Mouse (Mus musculus) frontal cortex, adult (tissue): ENCODE results near the gene Fam83e.

ENCODE experiments used
- ATAC-seq: cut with Nextera tagmentation; 2 replicates; pipeline ENCODE4 v1.9.2; 2017; ENCODE audit warnings: mild to moderate bottlenecking, moderate library complexity, mixed read lengths; ENCODE audit not compliant: low TSS enrichment

Fam83e gene

GRCm38 (mm10) chr7:45739820-45740219 is 18.8 kb downstream of the Fam83e start:
- no peak for ATAC-seq

- peak; percentile 41; the same call in 1 of the 2 replicates for ATAC-seq
Observed at GRCm38 (mm10) chr7:45741308-45741707, 20.3 kb downstream of the Fam83e start.

GRCm38 (mm10) chr7:45741777-45742176 is 20.8 kb downstream of the Fam83e start:
- ATAC-seq, result peak; percentile 83

- ATAC-seq, result peak; percentile 66
Observed at GRCm38 (mm10) chr7:45742338-45742737, 21.3 kb downstream of the Fam83e start.

DNA sequence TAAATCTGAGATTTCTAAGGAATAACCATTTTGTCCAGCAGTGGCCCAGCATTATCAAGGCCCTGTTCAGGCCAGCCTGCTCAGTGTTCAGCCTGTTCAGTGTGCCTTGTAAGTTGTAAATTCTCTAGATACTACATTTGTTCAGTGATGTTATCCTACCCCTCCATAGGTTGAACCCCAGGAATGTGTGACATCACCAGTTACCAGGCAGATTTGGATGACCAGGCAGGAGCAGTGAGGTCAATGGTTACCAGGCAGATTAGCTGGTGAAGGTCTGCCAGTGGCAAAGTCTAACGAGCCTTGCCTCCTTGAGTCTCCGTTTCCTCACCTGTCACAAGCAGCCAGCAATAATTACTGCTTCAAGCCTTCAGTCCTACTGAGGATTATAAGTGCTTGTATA is 23.4 kb downstream of the Fam83e start:
- peak; percentile 50; the same call in 1 of the 2 replicates for ATAC-seq

- no peak for ATAC-seq
Observed at GRCm38 (mm10) chr7:45746518-45746917, 25.5 kb downstream of the Fam83e start.

- ATAC-seq, result no peak
Observed at GRCm38 (mm10) chr7:45747450-45747849, 26.4 kb downstream of the Fam83e start.

- no peak for ATAC-seq
Observed at GRCm38 (mm10) chr7:45748110-45748509, 27.1 kb downstream of the Fam83e start.

- ATAC-seq, result peak; percentile 62; the same call in 1 of the 2 replicates
Observed at GRCm38 (mm10) chr7:45749401-45749800, 28.4 kb downstream of the Fam83e start.

DNA sequence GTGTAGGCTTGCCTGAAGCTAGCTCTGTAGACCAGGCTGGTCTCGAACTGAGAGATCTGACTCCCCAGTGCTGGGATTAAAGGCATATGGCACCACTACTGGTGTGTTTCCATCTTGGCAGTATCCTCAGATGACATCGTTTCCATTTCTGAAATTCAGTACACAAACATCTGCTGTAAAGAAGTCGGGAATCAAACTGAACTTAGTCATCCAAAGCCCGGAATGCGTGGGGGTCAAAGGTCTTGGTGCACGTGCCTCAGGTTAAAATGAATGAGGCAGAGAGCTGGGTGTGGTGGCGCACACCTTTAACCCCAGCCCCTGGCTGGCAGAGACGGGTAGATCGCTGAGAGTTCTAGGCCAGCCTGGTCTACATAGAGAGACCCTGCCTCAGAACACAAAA is 29.1 kb downstream of the Fam83e start:
- ATAC-seq, result no peak

- no peak for ATAC-seq
Observed at GRCm38 (mm10) chr7:45755703-45756102, 34.7 kb downstream of the Fam83e start.

- no peak for ATAC-seq
Observed at GRCm38 (mm10) chr7:45759400-45759799, 38.4 kb downstream of the Fam83e start.

DNA sequence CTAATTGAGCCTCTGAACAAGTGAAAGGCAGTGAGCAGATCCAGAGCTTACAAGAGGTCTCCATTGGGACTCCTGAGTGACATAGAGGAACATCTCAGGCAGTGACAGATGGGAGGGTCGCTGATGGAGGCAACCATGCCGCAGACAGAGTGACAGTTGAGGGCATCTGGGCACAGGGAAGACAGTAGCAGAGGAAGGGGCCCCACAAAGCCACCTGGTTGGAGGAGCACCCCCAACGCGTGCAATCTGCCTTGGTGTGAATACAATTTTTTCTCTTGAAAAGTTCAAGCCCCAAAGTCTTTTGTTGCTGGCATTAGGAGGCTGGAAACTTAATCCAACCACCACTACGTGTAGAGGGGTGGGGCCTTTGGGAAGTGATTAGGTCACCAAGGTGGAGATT is 39.1 kb downstream of the Fam83e start:
- no peak for ATAC-seq

GRCm38 (mm10) chr7:45765995-45766394 is 45.0 kb downstream of the Fam83e start:
- no peak for ATAC-seq

DNA sequence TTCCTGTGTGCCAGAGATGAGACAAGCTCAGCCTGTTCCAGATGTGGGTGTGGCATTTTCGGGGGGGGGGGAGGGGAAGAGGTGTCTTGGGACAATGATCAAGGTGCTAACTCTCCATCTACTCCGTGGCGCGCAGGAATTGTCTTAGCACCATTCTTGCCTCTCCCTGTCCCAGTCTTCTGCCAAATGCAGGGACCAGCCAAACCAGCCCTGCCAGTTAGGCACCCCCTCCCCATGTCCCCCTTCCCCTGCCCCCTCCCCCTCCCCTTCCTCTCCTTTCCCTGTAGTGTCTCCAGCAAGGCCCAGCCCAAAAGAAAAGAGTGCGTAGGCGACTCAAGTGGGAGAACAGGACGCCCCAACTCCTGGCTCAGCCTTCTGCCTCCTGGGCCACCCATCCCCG is 45.8 kb downstream of the Fam83e start:
- no peak for ATAC-seq

DNA sequence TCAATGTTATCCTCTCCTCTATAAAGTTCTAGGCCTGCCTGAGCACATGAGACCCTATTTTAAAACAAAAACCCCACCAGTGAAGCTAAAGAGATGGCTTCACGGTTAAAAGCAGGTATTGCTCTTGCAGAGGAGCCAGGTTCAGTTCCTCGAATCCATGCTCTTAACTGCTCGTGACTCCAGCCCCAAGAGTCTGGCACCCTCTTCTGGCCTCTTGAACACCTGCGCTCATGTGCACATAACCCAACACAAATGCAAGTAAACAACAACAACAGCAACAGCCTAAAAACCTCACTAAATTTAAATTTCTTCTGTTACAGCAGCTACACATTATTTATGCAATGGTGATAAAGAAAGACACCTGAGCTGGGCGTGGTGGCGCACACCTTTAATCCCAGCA is 46.5 kb downstream of the Fam83e start:
- ATAC-seq, result no peak

DNA sequence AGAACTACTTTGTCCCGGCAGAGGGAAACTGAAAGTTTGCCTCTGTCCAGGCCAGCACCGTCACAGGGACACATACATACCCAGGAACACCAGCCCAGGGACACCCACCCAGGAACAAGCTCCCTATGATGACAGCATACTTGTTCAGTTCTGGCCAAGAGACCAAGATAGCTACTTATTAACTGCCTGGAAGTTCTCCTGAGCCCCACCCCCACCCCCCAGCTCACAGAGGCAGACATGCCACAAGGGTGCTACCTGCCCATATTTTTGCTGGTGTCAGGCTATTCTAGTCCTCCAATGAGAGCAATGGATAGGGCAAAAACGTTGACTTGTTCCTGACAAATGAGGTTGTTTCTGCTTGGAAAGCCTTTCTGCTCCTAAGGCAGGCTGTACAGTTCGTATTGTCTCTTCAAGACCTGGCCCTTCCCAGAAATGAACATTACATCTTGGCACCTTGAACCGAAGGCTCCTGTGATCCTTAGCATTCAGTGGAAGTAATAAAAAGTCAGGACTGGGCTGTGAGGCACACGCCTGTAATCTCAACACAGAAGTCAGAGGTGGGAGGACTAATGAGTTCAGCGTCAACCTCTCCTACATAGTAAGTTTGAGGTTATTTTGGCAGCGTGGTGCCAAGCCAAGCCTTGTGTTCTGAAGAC is 49.5 kb downstream of the Fam83e start:
- ATAC-seq, result no peak

DNA sequence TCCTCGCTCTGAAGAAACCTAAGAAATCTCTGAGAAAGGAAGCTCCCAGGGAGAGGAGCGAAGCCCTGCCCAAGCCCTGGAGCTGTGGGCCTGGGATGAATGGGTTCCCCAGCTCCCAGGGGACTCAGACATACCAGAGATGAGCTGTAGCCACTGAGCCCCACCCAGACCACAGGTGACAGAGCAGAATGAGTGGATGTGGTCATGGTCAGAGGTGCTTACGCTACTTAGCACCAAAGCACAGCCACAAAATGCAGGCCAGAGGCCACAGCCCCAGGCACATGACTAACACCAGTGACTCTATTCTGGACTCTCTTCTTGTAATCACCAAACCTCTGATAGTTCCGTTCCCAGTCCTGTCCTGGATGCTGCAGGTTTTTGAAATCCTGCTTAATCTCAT is 50.1 kb downstream of the Fam83e start:
- ATAC-seq, result no peak

GRCm38 (mm10) chr7:45775237-45775636 is 54.2 kb downstream of the Fam83e start:
- ATAC-seq, result no peak
